Mouse (Mus musculus): Measurements from ENCODE around the gene Olfr1441. TPM values are rescaled to one million over a fixed set of nuclear protein-coding genes. Genes with fewer than 3 reads are reported as not detected.

The Olfr1441 gene
- polyA plus RNA-seq, 1 experiment, result not detected

GRCm38 (mm10) chr19:12465530-12466144 is 48.4 kb downstream of the Olfr1441 start:
- TF ChIP-seq TCF3 (IDR thresholded peaks at IDR 0.05; ENCODE audit: insufficient read length, low read depth) (no peak), MYOD1 (IDR thresholded peaks at IDR 0.05; ENCODE audit: control insufficient read depth in 1 of 3, insufficient read length in 2 of 3, low read depth in 2 of 3) (no peak), SRF (IDR thresholded peaks at IDR 0.05; ENCODE audit: control insufficient read depth, insufficient read length, low read depth) (no peak), POLR2AphosphoS2 (IDR thresholded peaks at IDR 0.05; ENCODE audit: insufficient read length, low read depth) (no peak), CEBPB (IDR thresholded peaks at IDR 0.05; ENCODE audit: insufficient read depth, poor library complexity, severe bottlenecking) (no peak), E2F4 (IDR thresholded peaks at IDR 0.05; ENCODE audit: insufficient read depth) (no peak), MYOG (IDR thresholded peaks at IDR 0.05; ENCODE audit: control insufficient read depth in 1 of 3, insufficient read depth in 1 of 3, insufficient read length in 2 of 3, low read depth in 2 of 3) (no peak), TCF12 (IDR thresholded peaks at IDR 0.05; ENCODE audit: insufficient read depth, poor library complexity, severe bottlenecking) (no peak), USF1 (IDR thresholded peaks at IDR 0.05; ENCODE audit: low read depth) (no peak), REST (IDR thresholded peaks at IDR 0.05; ENCODE audit: insufficient read depth, insufficient read length) (no peak), POLR2A (IDR thresholded peaks at IDR 0.05; ENCODE audit: insufficient read length, low read depth) (no peak), MAX (IDR thresholded peaks at IDR 0.05; ENCODE audit: low read depth) (no peak)

GRCm38 (mm10) chr19:12466204-12466603 is 49.0 kb downstream of the Olfr1441 start:
- Histone ChIP-seq H3K36me3 (ENCODE audit: control insufficient read depth, insufficient read depth) (peaks cover 10% of the 10 kb centered on the region), H3K27me3 (ENCODE audit: control insufficient read depth, insufficient read depth, insufficient read length) (no peaks in the 10 kb centered on the region), H3K4me3 (no peak overlapping the region), H3K79me2 (ENCODE audit: control insufficient read depth, insufficient read depth) (no peaks in the 10 kb centered on the region), H3ac (ENCODE audit: control insufficient read depth, insufficient read length) (no peak overlapping the region), H3K4me2 (ENCODE audit: low read depth) (no peak overlapping the region)
- TF ChIP-seq MAX (IDR thresholded peaks at IDR 0.05; ENCODE audit: low read depth), result no peak
- TF ChIP-seq TCF3 (IDR thresholded peaks at IDR 0.05; ENCODE audit: insufficient read length, low read depth), result no peak
- TF ChIP-seq POLR2A (IDR thresholded peaks at IDR 0.05; ENCODE audit: insufficient read length, low read depth), result no peak
- no peak for TF ChIP-seq TCF12 (IDR thresholded peaks at IDR 0.05; ENCODE audit: insufficient read depth, poor library complexity, severe bottlenecking)
- TF ChIP-seq USF1 (IDR thresholded peaks at IDR 0.05; ENCODE audit: low read depth), result no peak
- no peak for TF ChIP-seq E2F4 (IDR thresholded peaks at IDR 0.05; ENCODE audit: insufficient read depth)
- TF ChIP-seq MYOD1 (IDR thresholded peaks at IDR 0.05; ENCODE audit: control insufficient read depth in 1 of 3, insufficient read length in 2 of 3, low read depth in 2 of 3), result no peak
- no peak for TF ChIP-seq POLR2AphosphoS2 (IDR thresholded peaks at IDR 0.05; ENCODE audit: insufficient read length, low read depth)
- no peak for TF ChIP-seq MYOG (IDR thresholded peaks at IDR 0.05; ENCODE audit: control insufficient read depth in 1 of 3, insufficient read depth in 1 of 3, insufficient read length in 2 of 3, low read depth in 2 of 3)

More at GRCm38 (mm10) chr19:12465530-12466144, 48.4 kb downstream of the Olfr1441 start:
- Histone ChIP-seq H3K79me2 (ENCODE audit: control insufficient read depth, insufficient read depth) (no peaks in the 10 kb centered on the region), H3K4me3 (no peak overlapping the region), H3K36me3 (ENCODE audit: control insufficient read depth, insufficient read depth) (peaks cover 7% of the 10 kb centered on the region), H3K27me3 (ENCODE audit: control insufficient read depth, insufficient read depth, insufficient read length) (no peaks in the 10 kb centered on the region), H3K4me2 (ENCODE audit: low read depth) (no peak overlapping the region), H3ac (ENCODE audit: control insufficient read depth, insufficient read length) (no peak overlapping the region)

- no peaks in the 10 kb centered on the region for H3K79me2 ChIP-seq (ENCODE audit: control insufficient read depth, insufficient read depth)
- no peak for TF ChIP-seq E2F4 (IDR thresholded peaks at IDR 0.05; ENCODE audit: insufficient read depth)
- no peak for TF ChIP-seq TCF12 (IDR thresholded peaks at IDR 0.05; ENCODE audit: insufficient read depth, poor library complexity, severe bottlenecking)
- TF ChIP-seq REST (IDR thresholded peaks at IDR 0.05; ENCODE audit: insufficient read depth, insufficient read length), result no peak
- TF ChIP-seq POLR2AphosphoS2 (IDR thresholded peaks at IDR 0.05; ENCODE audit: insufficient read length, low read depth), result no peak
- no peak for TF ChIP-seq USF1 (IDR thresholded peaks at IDR 0.05; ENCODE audit: low read depth)
- no peak for TF ChIP-seq MYOD1 (IDR thresholded peaks at IDR 0.05; ENCODE audit: control insufficient read depth in 1 of 3, insufficient read length in 2 of 3, low read depth in 2 of 3)
- no peak for TF ChIP-seq POLR2A (IDR thresholded peaks at IDR 0.05; ENCODE audit: insufficient read length, low read depth)
- TF ChIP-seq CEBPB (IDR thresholded peaks at IDR 0.05; ENCODE audit: insufficient read depth, poor library complexity, severe bottlenecking), result no peak
- no peak for TF ChIP-seq TCF3 (IDR thresholded peaks at IDR 0.05; ENCODE audit: insufficient read length, low read depth)
- TF ChIP-seq SRF (IDR thresholded peaks at IDR 0.05; ENCODE audit: control insufficient read depth, insufficient read length, low read depth), result no peak
- TF ChIP-seq MYOG (IDR thresholded peaks at IDR 0.05; ENCODE audit: control insufficient read depth in 1 of 3, insufficient read depth in 1 of 3, insufficient read length in 2 of 3, low read depth in 2 of 3), result no peak
- no peaks in the 10 kb centered on the region for H3K27me3 ChIP-seq (ENCODE audit: control insufficient read depth, insufficient read depth, insufficient read length)
- no peak overlapping the region for H3K4me2 ChIP-seq (ENCODE audit: low read depth)
- H3K4me3 ChIP-seq, result no peak overlapping the region
- H3K36me3 ChIP-seq (ENCODE audit: control insufficient read depth, insufficient read depth), result peaks cover 20% of the 10 kb centered on the region
- no peak overlapping the region for H3ac ChIP-seq (ENCODE audit: control insufficient read depth, insufficient read length)
These were observed 50.2 kb downstream of the Olfr1441 start for GRCm38 (mm10) chr19:12467436-12467835.

DNA sequence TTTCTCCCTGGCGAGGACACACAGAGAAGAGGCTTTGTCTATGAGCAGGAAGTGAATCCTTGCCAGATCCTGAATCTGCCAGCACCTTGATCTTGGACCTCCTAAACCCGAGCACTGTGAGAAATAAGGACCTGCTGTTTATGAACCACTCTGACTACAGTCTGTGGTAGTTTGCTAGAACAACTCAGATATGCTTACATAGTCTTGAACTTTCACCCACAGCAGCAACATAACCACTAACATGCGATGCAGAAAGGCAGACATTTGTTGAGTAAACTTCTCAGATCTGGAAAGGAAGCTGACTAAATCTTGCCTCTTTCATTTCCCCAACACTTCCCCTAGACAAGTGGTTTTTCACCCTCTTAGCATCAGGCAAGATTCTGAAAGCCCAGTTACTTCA is 54.6 kb downstream of the Olfr1441 start:
- Histone ChIP-seq H3K4me2 (ENCODE audit: low read depth) (no peak overlapping the region), H3ac (ENCODE audit: control insufficient read depth, insufficient read length) (no peak overlapping the region), H3K27me3 (ENCODE audit: control insufficient read depth, insufficient read depth, insufficient read length) (no peaks in the 10 kb centered on the region), H3K79me2 (ENCODE audit: control insufficient read depth, insufficient read depth) (no peaks in the 10 kb centered on the region), H3K36me3 (ENCODE audit: control insufficient read depth, insufficient read depth) (peaks cover 20% of the 10 kb centered on the region), H3K4me3 (no peak overlapping the region)
- TF ChIP-seq USF1 (IDR thresholded peaks at IDR 0.05; ENCODE audit: low read depth) (no peak), CEBPB (IDR thresholded peaks at IDR 0.05; ENCODE audit: insufficient read depth, poor library complexity, severe bottlenecking) (no peak), SRF (IDR thresholded peaks at IDR 0.05; ENCODE audit: control insufficient read depth, insufficient read length, low read depth) (no peak), TCF12 (IDR thresholded peaks at IDR 0.05; ENCODE audit: insufficient read depth, poor library complexity, severe bottlenecking) (no peak), POLR2A (IDR thresholded peaks at IDR 0.05; ENCODE audit: insufficient read length, low read depth) (no peak), REST (IDR thresholded peaks at IDR 0.05; ENCODE audit: insufficient read depth, insufficient read length) (no peak), TCF3 (IDR thresholded peaks at IDR 0.05; ENCODE audit: insufficient read length, low read depth) (no peak), E2F4 (IDR thresholded peaks at IDR 0.05; ENCODE audit: insufficient read depth) (no peak), POLR2AphosphoS2 (IDR thresholded peaks at IDR 0.05; ENCODE audit: insufficient read length, low read depth) (no peak), MYOG (IDR thresholded peaks at IDR 0.05; ENCODE audit: control insufficient read depth in 1 of 3, insufficient read depth in 1 of 3, insufficient read length in 2 of 3, low read depth in 2 of 3) (no peak), MAX (IDR thresholded peaks at IDR 0.05; ENCODE audit: low read depth) (no peak), MYOD1 (IDR thresholded peaks at IDR 0.05; ENCODE audit: control insufficient read depth in 1 of 3, insufficient read length in 2 of 3, low read depth in 2 of 3) (no peak)

All from myocyte (in vitro differentiated cells).